Mouse (Mus musculus): Measurements from ENCODE around the gene Zfp322a. TPM values are rescaled to one million over a fixed set of nuclear protein-coding genes. Genes with fewer than 3 reads are reported as not detected.

Gene Zfp322a
- polyA plus RNA-seq (2014; fragmentation: Nextera tagmentation; extraction: Ambion mirVana) = 40.2 and 44.9 TPM in 2 replicates

GRCm38 (mm10) chr13:23368583-23369420, at the start of gene Zfp322a:
Zfp322a (minus strand) TSS chr13:23369208.
- under 1% methylated on average over 55 of the region's 55 CpGs for WGBS
- peak within 1 kb of the TSS; percentile 87 for H3K9ac ChIP-seq (ENCODE audit: low read depth, low read length)
- DNase-seq (ENCODE audit: low spot score) = peak; percentile 99
- ATAC-seq (ENCODE audit: low read depth) = peak; percentile 100
- H3K4me2 ChIP-seq (ENCODE audit: low read depth, low read length) = peak within 1 kb of the TSS; percentile 68
- H3K4me3 ChIP-seq (ENCODE audit: low read depth, low read length) = peak within 1 kb of the TSS; percentile 86
- peaks cover 16% of the 10 kb centered on the region for H3K36me3 ChIP-seq (ENCODE audit: control insufficient read depth, insufficient read depth, low read length)
- no peaks in the 10 kb centered on the region for H3K27me3 ChIP-seq (replicated peaks; ENCODE audit: control insufficient read depth, insufficient read depth, low read length)
- peak within 1 kb of the TSS; percentile 96 for H3K27ac ChIP-seq (replicated peaks; ENCODE audit: low read depth, low read length)
- peaks cover 18% of the 10 kb centered on the region for H3K4me1 ChIP-seq (ENCODE audit: control insufficient read depth, insufficient read depth, low read length)
- no peaks in the 10 kb centered on the region for H3K9me3 ChIP-seq (ENCODE audit: control insufficient read depth, low read length)

GRCm38 (mm10) chr13:23412630-23413521, 43.9 kb upstream of the Zfp322a start:
- peak overlapping the region; percentile 37; the same call in 1 of the 2 replicates for H3K9ac ChIP-seq (ENCODE audit: low read depth, low read length)
- H3K4me3 ChIP-seq (ENCODE audit: low read depth, low read length) = peak overlapping the region; percentile 39
- H3K36me3 ChIP-seq (ENCODE audit: control insufficient read depth, insufficient read depth, low read length) = no peaks in the 10 kb centered on the region
- peak overlapping the region; percentile 70 for H3K4me2 ChIP-seq (ENCODE audit: low read depth, low read length)
- peaks cover 4% of the 10 kb centered on the region; the same call in 1 of the 2 replicates for H3K4me1 ChIP-seq (ENCODE audit: control insufficient read depth, insufficient read depth, low read length)
- peaks cover 23% of the 10 kb centered on the region for H3K27me3 ChIP-seq (replicated peaks; ENCODE audit: control insufficient read depth, insufficient read depth, low read length)
- H3K27ac ChIP-seq (replicated peaks; ENCODE audit: low read depth, low read length) = no peak overlapping the region
- H3K9me3 ChIP-seq (ENCODE audit: control insufficient read depth, low read length) = no peaks in the 10 kb centered on the region
- peak; percentile 77 for ATAC-seq (ENCODE audit: low read depth)
- peak; percentile 69 for DNase-seq (ENCODE audit: low spot score)
- 3% methylated on average over 28 of the region's 28 CpGs for WGBS

- 1% methylated on average over 20 of the region's 20 CpGs for WGBS
- Histone ChIP-seq H3K36me3 (ENCODE audit: control insufficient read depth, insufficient read depth, low read length) (no peaks in the 10 kb centered on the region), H3K4me2 (ENCODE audit: low read depth, low read length) (peak overlapping the region; percentile 70), H3K27me3 (replicated peaks; ENCODE audit: control insufficient read depth, insufficient read depth, low read length) (peaks cover 23% of the 10 kb centered on the region), H3K4me1 (ENCODE audit: control insufficient read depth, insufficient read depth, low read length) (peaks cover 4% of the 10 kb centered on the region; the same call in 1 of the 2 replicates), H3K4me3 (ENCODE audit: low read depth, low read length) (peak overlapping the region; percentile 39), H3K9ac (ENCODE audit: low read depth, low read length) (peak overlapping the region; percentile 37; the same call in 1 of the 2 replicates), H3K9me3 (ENCODE audit: control insufficient read depth, low read length) (no peaks in the 10 kb centered on the region), H3K27ac (replicated peaks; ENCODE audit: low read depth, low read length) (no peak overlapping the region)
- ATAC-seq (ENCODE audit: low read depth) = no peak
- no peak for DNase-seq (ENCODE audit: low spot score)
Observed at GRCm38 (mm10) chr13:23412211-23412629, 43.2 kb upstream of the Zfp322a start.

- DNase-seq (ENCODE audit: low spot score) (no peak), ATAC-seq (ENCODE audit: low read depth) (no peak)
- Histone ChIP-seq H3K4me1 (ENCODE audit: control insufficient read depth, insufficient read depth, low read length) (peaks cover 4% of the 10 kb centered on the region; the same call in 1 of the 2 replicates), H3K4me2 (ENCODE audit: low read depth, low read length) (peak overlapping the region; percentile 70), H3K4me3 (ENCODE audit: low read depth, low read length) (peak overlapping the region; percentile 39), H3K9ac (ENCODE audit: low read depth, low read length) (peak overlapping the region; percentile 37; the same call in 1 of the 2 replicates), H3K27me3 (replicated peaks; ENCODE audit: control insufficient read depth, insufficient read depth, low read length) (peaks cover 23% of the 10 kb centered on the region), H3K27ac (replicated peaks; ENCODE audit: low read depth, low read length) (no peak overlapping the region), H3K9me3 (ENCODE audit: control insufficient read depth, low read length) (no peaks in the 10 kb centered on the region), H3K36me3 (ENCODE audit: control insufficient read depth, insufficient read depth, low read length) (no peaks in the 10 kb centered on the region)
- 2% methylated on average over 29 of the region's 29 CpGs for WGBS
Observed at GRCm38 (mm10) chr13:23411311-23412210, 42.6 kb upstream of the Zfp322a start.

GRCm38 (mm10) chr13:23410632-23411031, 41.6 kb upstream of the Zfp322a start:
- peaks cover 4% of the 10 kb centered on the region; the same call in 1 of the 2 replicates for H3K4me1 ChIP-seq (ENCODE audit: control insufficient read depth, insufficient read depth, low read length)
- no peaks in the 10 kb centered on the region for H3K36me3 ChIP-seq (ENCODE audit: control insufficient read depth, insufficient read depth, low read length)
- no peak overlapping the region for H3K9ac ChIP-seq (ENCODE audit: low read depth, low read length)
- DNase-seq (ENCODE audit: low spot score) (no peak), ATAC-seq (ENCODE audit: low read depth) (no peak)
- no peak overlapping the region for H3K27ac ChIP-seq (replicated peaks; ENCODE audit: low read depth, low read length)
- WGBS = 78% methylated on average over 9 of the region's 9 CpGs
- H3K4me3 ChIP-seq (ENCODE audit: low read depth, low read length) = no peak overlapping the region
- H3K27me3 ChIP-seq (replicated peaks; ENCODE audit: control insufficient read depth, insufficient read depth, low read length) = peaks cover 23% of the 10 kb centered on the region
- H3K9me3 ChIP-seq (ENCODE audit: control insufficient read depth, low read length) = no peaks in the 10 kb centered on the region
- H3K4me2 ChIP-seq (ENCODE audit: low read depth, low read length) = no peak overlapping the region

GRCm38 (mm10) chr13:23402626-23403025, 33.6 kb upstream of the Zfp322a start:
- Histone ChIP-seq H3K9me3 (ENCODE audit: control insufficient read depth, low read length) (0 out of 2 replicates have a peak, but pooled peaks cover 3% of the 10 kb centered on the region), H3K4me2 (ENCODE audit: low read depth, low read length) (peak overlapping the region; percentile 57; the same call in 1 of the 2 replicates), H3K4me1 (ENCODE audit: control insufficient read depth, insufficient read depth, low read length) (no peaks in the 10 kb centered on the region), H3K27me3 (replicated peaks; ENCODE audit: control insufficient read depth, insufficient read depth, low read length) (peaks cover 11% of the 10 kb centered on the region), H3K36me3 (ENCODE audit: control insufficient read depth, insufficient read depth, low read length) (no peaks in the 10 kb centered on the region), H3K4me3 (ENCODE audit: low read depth, low read length) (no peak overlapping the region), H3K9ac (ENCODE audit: low read depth, low read length) (no peak overlapping the region), H3K27ac (replicated peaks; ENCODE audit: low read depth, low read length) (no peak overlapping the region)
- WGBS = 9% methylated on average over 2 of the region's 2 CpGs
- DNase-seq (ENCODE audit: low spot score) (no peak), ATAC-seq (ENCODE audit: low read depth) (no peak)

- peak overlapping the region; percentile 57 for H3K4me2 ChIP-seq (ENCODE audit: low read depth, low read length)
- no peak overlapping the region for H3K27ac ChIP-seq (replicated peaks; ENCODE audit: low read depth, low read length)
- peak overlapping the region; percentile 38 for H3K4me3 ChIP-seq (ENCODE audit: low read depth, low read length)
- H3K9ac ChIP-seq (ENCODE audit: low read depth, low read length) = peak overlapping the region; percentile 54
- H3K27me3 ChIP-seq (replicated peaks; ENCODE audit: control insufficient read depth, insufficient read depth, low read length) = peaks cover 17% of the 10 kb centered on the region
- 0 out of 2 replicates have a peak, but pooled peaks cover 3% of the 10 kb centered on the region for H3K9me3 ChIP-seq (ENCODE audit: control insufficient read depth, low read length)
- H3K4me1 ChIP-seq (ENCODE audit: control insufficient read depth, insufficient read depth, low read length) = no peaks in the 10 kb centered on the region
- no peaks in the 10 kb centered on the region for H3K36me3 ChIP-seq (ENCODE audit: control insufficient read depth, insufficient read depth, low read length)
- peak; percentile 80 for DNase-seq (ENCODE audit: low spot score)
- WGBS = 4% methylated on average over 19 of the region's 19 CpGs
- ATAC-seq (ENCODE audit: low read depth) = peak; percentile 50; the same call in 1 of the 2 replicates
Observed at GRCm38 (mm10) chr13:23401683-23402527, 32.9 kb upstream of the Zfp322a start.

Measured in embryonic facial prominence, embryonic 14.5 days (tissue).